In the genomic region with DNA sequence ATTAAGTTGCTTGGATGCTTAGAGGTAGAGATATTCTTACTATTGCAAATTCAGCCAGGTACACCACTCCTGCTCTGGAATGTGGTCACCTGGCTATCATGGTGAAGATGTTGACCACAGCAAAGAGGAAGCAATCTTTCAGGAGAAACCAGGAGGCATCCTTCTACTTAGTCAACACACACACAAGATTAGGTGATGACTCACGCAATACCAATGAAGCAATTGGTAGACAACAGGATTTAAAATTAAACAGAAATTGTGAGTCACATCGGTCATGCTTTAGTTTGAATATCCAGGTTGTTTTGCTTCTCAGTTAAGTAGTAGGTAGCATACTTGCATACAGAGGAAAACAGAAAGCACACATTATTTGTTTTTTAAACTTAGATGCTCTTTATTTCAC, we compare ENCODE assay signal across 25 mouse cellular contexts. TPM values are rescaled to one million over a fixed set of nuclear protein-coding genes. Genes with fewer than 3 reads are reported as not detected.
DNase-seq lines count a peak whose midpoint lies in the region; ATAC-seq and TF ChIP-seq lines count a peak whose summit lies in the region.
"Had no signal": no experiment of that assay in that cellular context is flagged by ENCODE, and none has a peak within 500 bp of the region (broad histone marks: within the 10 kb centered on the region; RNA-seq: fewer than 3 reads in every experiment).

No protein-coding gene starts in this region.

- H3K4me3 ChIP-seq in C2C12 (ENCODE audit: insufficient read depth, poor library complexity, severe bottlenecking): no peak overlapping the region
- H3K4me3 ChIP-seq in kidney, adult 2 months (ENCODE audit: insufficient read depth, low read depth, low read length): no peak overlapping the region
- H3K4me3 ChIP-seq in embryonic facial prominence, embryonic 10.5 days: no peak overlapping the region
- H3K4me3 ChIP-seq: embryonic facial prominence, embryonic 12.5 days; embryonic facial prominence, embryonic 15.5 days; heart, embryonic 15.5 days; hindbrain, embryonic 10.5 days; hindbrain, embryonic 13.5 days; intestine, embryonic 15.5 days had no signal

- no peak overlapping the region for H3K27ac ChIP-seq in kidney, adult 2 months (ENCODE audit: insufficient read depth, low read depth, low read length)
- no peak overlapping the region for H3K27ac ChIP-seq in embryonic facial prominence, embryonic 10.5 days (replicated peaks)
- H3K27ac ChIP-seq: embryonic facial prominence, embryonic 12.5 days; embryonic facial prominence, embryonic 15.5 days; heart, embryonic 15.5 days; hindbrain, embryonic 10.5 days; hindbrain, embryonic 13.5 days; intestine, embryonic 15.5 days had no signal

- no peak for TF ChIP-seq POLR2A in kidney, adult 2 months (IDR thresholded peaks at IDR 0.05; ENCODE audit: low read depth, low read length)

- peak; percentile 73 for DNase-seq in 3T3-L1 (ENCODE audit: low read depth, low spot score)
- DNase-seq in Patski (ENCODE audit: low read depth, low spot score): peak; percentile 82
- DNase-seq in kidney, adult 2 months: no peak
- DNase-seq in embryonic facial prominence, embryonic 10.5 days (ENCODE audit: low spot score): no peak
- DNase-seq: adrenal gland, adult 8-10 months; adrenal gland, postnatal 25 days; cerebellum, adult 11-12 months; cerebellum, adult 8-10 months; cerebellum, postnatal 14 days; forebrain, postnatal 0 days; gastrocnemius, postnatal 25 days; heart, postnatal 10 days; heart, postnatal 36 days; kidney, adult 18-20 months had no signal

- in situ Hi-C loops in Patski (cut with MboI; ENCODE audit: low pct_unique_long_range_greater_than_20kb): no loop called here

- H3K27me3 ChIP-seq in C2C12 (ENCODE audit: control insufficient read depth, insufficient read depth, insufficient read length) (no peaks in the 10 kb centered on the region), Patski (no peaks in the 10 kb centered on the region)
- H3K27me3 ChIP-seq in kidney, adult 2 months (replicated peaks; ENCODE audit: control insufficient read depth, insufficient read depth, low read length): no peaks in the 10 kb centered on the region
- no peaks in the 10 kb centered on the region for H3K27me3 ChIP-seq in embryonic facial prominence, embryonic 10.5 days (replicated peaks; ENCODE audit: low read depth, poor library complexity, severe bottlenecking)
- H3K27me3 ChIP-seq: embryonic facial prominence, embryonic 12.5 days; embryonic facial prominence, embryonic 15.5 days; heart, embryonic 15.5 days; hindbrain, embryonic 13.5 days; intestine, embryonic 15.5 days had no signal

- H3K9me3 ChIP-seq in embryonic facial prominence, embryonic 10.5 days: no peaks in the 10 kb centered on the region
- H3K9me3 ChIP-seq: embryonic facial prominence, embryonic 12.5 days; embryonic facial prominence, embryonic 15.5 days; heart, embryonic 15.5 days; hindbrain, embryonic 10.5 days; hindbrain, embryonic 13.5 days; intestine, embryonic 15.5 days had no signal

- no peaks in the 10 kb centered on the region for H3K79me2 ChIP-seq in C2C12 (ENCODE audit: control insufficient read depth, insufficient read depth)

- CTCF ChIA-PET in Patski (lab: Charles Lee): no interaction called here

- TF ChIP-seq CTCF in C2C12 (IDR thresholded peaks at IDR 0.05; ENCODE audit: control insufficient read depth, insufficient read depth, insufficient read length) (no peak), Patski (IDR thresholded peaks at IDR 0.05) (no peak)
- no peak for TF ChIP-seq CTCF in kidney, adult 2 months (conservative IDR thresholded peaks at IDR 0.05; ENCODE audit: insufficient read depth, insufficient read length, low read depth, low read length)

- no peak overlapping the region for H3ac ChIP-seq in C2C12 (ENCODE audit: control insufficient read depth, insufficient read length, low read depth)

- no peaks in the 10 kb centered on the region for H3K36me3 ChIP-seq in C2C12 (ENCODE audit: control insufficient read depth, insufficient read depth)
- H3K36me3 ChIP-seq in kidney, adult 2 months (ENCODE audit: control insufficient read depth, insufficient read depth, low read length): no peaks in the 10 kb centered on the region
- H3K36me3 ChIP-seq in embryonic facial prominence, embryonic 10.5 days (replicated peaks): no peaks in the 10 kb centered on the region
- H3K36me3 ChIP-seq: embryonic facial prominence, embryonic 12.5 days; embryonic facial prominence, embryonic 15.5 days; heart, embryonic 15.5 days; hindbrain, embryonic 10.5 days; hindbrain, embryonic 13.5 days; intestine, embryonic 15.5 days had no signal

- H3K79me3 ChIP-seq in C2C12 (ENCODE audit: low read depth): no peaks in the 10 kb centered on the region

- no peaks in the 10 kb centered on the region for H3K4me1 ChIP-seq in kidney, adult 2 months (ENCODE audit: control insufficient read depth, insufficient read depth, low read length)
- peaks cover 5% of the 10 kb centered on the region; the same call in 1 of the 2 replicates for H3K4me1 ChIP-seq in embryonic facial prominence, embryonic 10.5 days
- H3K4me1 ChIP-seq: embryonic facial prominence, embryonic 12.5 days; embryonic facial prominence, embryonic 15.5 days; heart, embryonic 15.5 days; hindbrain, embryonic 10.5 days; hindbrain, embryonic 13.5 days had no signal

- 85% methylated on average over 2 of the region's 2 CpGs for WGBS in kidney, adult 2 months
- WGBS in embryonic facial prominence, embryonic 10.5 days: 93% methylated on average over 2 of the region's 2 CpGs

- POLR2A ChIA-PET in Patski (lab: Charles Lee): interaction anchor here (0.6 kb wide), 1 partner anchor 72 kb away, joined by 7 read pairs; no protein-coding TSS in a partner anchor

- ATAC-seq in Patski: peak; percentile 74
- no peak for ATAC-seq in megakaryocyte-erythroid progenitor cell, adult 5-6 weeks (replicated peaks; ENCODE audit: low FRiP score, low TSS enrichment, poor library complexity, severe bottlenecking)
- ATAC-seq: activated CD4-positive, CD25-positive, alpha-beta regulatory T cell, adult 4 months; forebrain, embryonic 14.5 days; forebrain, postnatal 0 days; hindbrain, embryonic 16.5 days had no signal

TF ChIP-seq in C2C12, 6 proteins besides CTCF, POLR2A, EP300 and RAD21:
- TF ChIP-seq FOSL1 (IDR thresholded peaks at IDR 0.05; ENCODE audit: insufficient read depth, low read length, poor library complexity, severe bottlenecking) (no peak), MYOG (IDR thresholded peaks at IDR 0.05; ENCODE audit: control insufficient read depth, extremely low read depth, insufficient read length) (no peak), CEBPB (IDR thresholded peaks at IDR 0.05; ENCODE audit: low read depth) (peak; percentile 4), MAX (IDR thresholded peaks at IDR 0.05) (no peak)

RNA-seq across cellular contexts. Expression of gene Exph5, which starts 22.5 kb away (rescaled TPM):
- polyA plus RNA-seq in C2C12 (2012; fragmentation: generic; extraction: Trizol) (not detected), Patski (2021) (0.76 TPM)
- polyA plus RNA-seq in kidney, adult 2 months (2012; rRNA removed): 1.8 and 2.1 TPM in 2 replicates
- 1.7 TPM in 2 replicates for polyA plus RNA-seq in embryonic facial prominence, embryonic 10.5 days (2016; fragmentation: Nextera tagmentation; extraction: Ambion mirVana)
- total RNA-seq in megakaryocyte-erythroid progenitor cell, adult 5-6 weeks (2014; fragmentation: Nextera tagmentation): not detected in 2 replicates
- total RNA-seq in megakaryocyte-erythroid progenitor cell, adult 5-6 weeks (2017): not detected in 2 replicates

RNA-seq across cellular contexts. Expression of gene Ddx10, which starts 31.1 kb away (rescaled TPM):
- polyA plus RNA-seq in C2C12 (2012; fragmentation: generic; extraction: Trizol): 6.5 TPM
- 23.9 TPM for polyA plus RNA-seq in Patski (2021)
- 1.2 and 2.2 TPM in 2 replicates for polyA plus RNA-seq in kidney, adult 2 months (2012; rRNA removed)
- 30.3 and 30.8 TPM in 2 replicates for polyA plus RNA-seq in embryonic facial prominence, embryonic 10.5 days (2016; fragmentation: Nextera tagmentation; extraction: Ambion mirVana)
- total RNA-seq in megakaryocyte-erythroid progenitor cell, adult 5-6 weeks (2014; fragmentation: Nextera tagmentation): 35.9 and 49.9 TPM in 2 replicates
- 117 TPM in 2 replicates for total RNA-seq in megakaryocyte-erythroid progenitor cell, adult 5-6 weeks (2017)

Comparison
In these comparisons a context has a peak if more than half of its experiments do, and no peak if none do; other contexts are left out.
1. DNase-seq: peak in 3T3-L1 (single experiment) and Patski (single experiment); none in kidney, adult 2 months (single experiment) and embryonic facial prominence, embryonic 10.5 days (single experiment).